Comparison of ENCODE assay signal across 10 mouse cellular contexts in genomic region chr12:69924012-69924411, GRCm38 (mm10). TPM values are rescaled to one million over a fixed set of nuclear protein-coding genes. Genes with fewer than 3 reads are reported as not detected.
A peak's percentile ranks its signal among the peaks of the same experiment; 100 is the strongest.
DNase-seq lines count a peak whose midpoint lies in the region; ATAC-seq and TF ChIP-seq lines count a peak whose summit lies in the region.
"Had no signal": no experiment of that assay in that cellular context is flagged by ENCODE, and none has a peak within 500 bp of the region (broad histone marks: within the 10 kb centered on the region; RNA-seq: fewer than 3 reads in every experiment).

No protein-coding gene starts in this region.

- ATAC-seq in heart, postnatal 0 days (ENCODE audit: insufficient read depth, low read depth) = no peak
- ATAC-seq in frontal cortex, adult (ENCODE audit: low TSS enrichment) = no peak

- H3K9me3 ChIP-seq in heart, postnatal 0 days (replicated peaks; ENCODE audit: control insufficient read depth, low read length) = no peaks in the 10 kb centered on the region
- H3K9me3 ChIP-seq: embryonic facial prominence, embryonic 15.5 days; limb, embryonic 15.5 days had no signal

- peak; percentile 37 for DNase-seq in heart, postnatal 0 days (ENCODE audit: low spot score)
- DNase-seq in heart, adult 8-10 months (ENCODE audit: low spot score) = no peak
- DNase-seq in A20 (ENCODE audit: low read depth, low spot score) (peak; percentile 74), MEL-GATA-1-ER (ENCODE audit: extremely low read depth, low read depth) (peak; percentile 42)
- peak; percentile 34 for DNase-seq in embryo, embryonic 9.5 days (ENCODE audit: extremely low spot score)
- peak; percentile 36 to 67 for DNase-seq in kidney, postnatal 36 days
- DNase-seq in retina, postnatal 1 day = peak; percentile 61

- no peaks in the 10 kb centered on the region for H3K4me1 ChIP-seq in heart, postnatal 0 days (ENCODE audit: control insufficient read depth, insufficient read depth)
- H3K4me1 ChIP-seq: embryonic facial prominence, embryonic 15.5 days; limb, embryonic 15.5 days had no signal

- 15% methylated on average over 5 of the region's 5 CpGs for WGBS in heart, postnatal 0 days

- no peaks in the 10 kb centered on the region for H3K27me3 ChIP-seq in heart, postnatal 0 days (ENCODE audit: control insufficient read depth, insufficient read depth, low read length)
- H3K27me3 ChIP-seq: embryonic facial prominence, embryonic 15.5 days; limb, embryonic 15.5 days had no signal

- H3K36me3 ChIP-seq in heart, postnatal 0 days (replicated peaks; ENCODE audit: control insufficient read depth, insufficient read depth, low read length) = no peaks in the 10 kb centered on the region
- H3K36me3 ChIP-seq: embryonic facial prominence, embryonic 15.5 days; limb, embryonic 15.5 days had no signal

- H3K27ac ChIP-seq in heart, postnatal 0 days (ENCODE audit: low read depth) = no peak overlapping the region
- H3K27ac ChIP-seq: embryonic facial prominence, embryonic 15.5 days; limb, embryonic 15.5 days had no signal

- no peak overlapping the region for H3K4me2 ChIP-seq in heart, postnatal 0 days (ENCODE audit: low read depth, low read length)
- H3K4me2 ChIP-seq: embryonic facial prominence, embryonic 15.5 days; limb, embryonic 15.5 days had no signal

- no peak for TF ChIP-seq EP300 in heart, postnatal 0 days (IDR thresholded peaks at IDR 0.05; ENCODE audit: low read depth)

- H3K9ac ChIP-seq in heart, postnatal 0 days (replicated peaks; ENCODE audit: low read depth, low read length) = no peak overlapping the region
- H3K9ac ChIP-seq: embryonic facial prominence, embryonic 15.5 days; limb, embryonic 15.5 days had no signal

- TF ChIP-seq CTCF in heart, postnatal 0 days (IDR thresholded peaks at IDR 0.05; ENCODE audit: low read depth) = peak; percentile 70

- no peak overlapping the region for H3K4me3 ChIP-seq in heart, postnatal 0 days (ENCODE audit: low read depth, low read length)
- H3K4me3 ChIP-seq: embryonic facial prominence, embryonic 15.5 days; limb, embryonic 15.5 days had no signal

RNA-seq across cellular contexts. Expression of gene Map4k5, which starts 31.0 kb away (rescaled TPM):
- total RNA-seq in heart, postnatal 0 days (2014; rRNA removed; ENCODE audit: low replicate concordance) = 51.0 and 55.8 TPM in 2 replicates
- polyA plus RNA-seq in heart, postnatal 0 days (2015; fragmentation: Nextera tagmentation; extraction: Ambion mirVana) = 19.1 and 20.2 TPM in 2 replicates
- total RNA-seq in heart, adult 8-10 months (2022) = 10 to 100 TPM; 19.1 to 21.2 (median 20.3) TPM

RNA-seq across cellular contexts. Expression of gene Atl1, which starts 31.6 kb away (rescaled TPM):
- 2.3 and 5.8 TPM in 2 replicates for total RNA-seq in heart, postnatal 0 days (2014; rRNA removed; ENCODE audit: low replicate concordance)
- 7.5 and 8.6 TPM in 2 replicates for polyA plus RNA-seq in heart, postnatal 0 days (2015; fragmentation: Nextera tagmentation; extraction: Ambion mirVana)
- total RNA-seq in heart, adult 8-10 months (2022) = 1 to 10 TPM; 3.4 to 6.1 (median 5.0) TPM
